Mouse (Mus musculus): ENCODE data around the gene Rdh9.
"Not testable (repeated sequence)": the region's sequence is repeated elsewhere in the genome, so short reads cannot be mapped to it uniquely, and the experiment has no call there.

Rdh9 gene

DNA sequence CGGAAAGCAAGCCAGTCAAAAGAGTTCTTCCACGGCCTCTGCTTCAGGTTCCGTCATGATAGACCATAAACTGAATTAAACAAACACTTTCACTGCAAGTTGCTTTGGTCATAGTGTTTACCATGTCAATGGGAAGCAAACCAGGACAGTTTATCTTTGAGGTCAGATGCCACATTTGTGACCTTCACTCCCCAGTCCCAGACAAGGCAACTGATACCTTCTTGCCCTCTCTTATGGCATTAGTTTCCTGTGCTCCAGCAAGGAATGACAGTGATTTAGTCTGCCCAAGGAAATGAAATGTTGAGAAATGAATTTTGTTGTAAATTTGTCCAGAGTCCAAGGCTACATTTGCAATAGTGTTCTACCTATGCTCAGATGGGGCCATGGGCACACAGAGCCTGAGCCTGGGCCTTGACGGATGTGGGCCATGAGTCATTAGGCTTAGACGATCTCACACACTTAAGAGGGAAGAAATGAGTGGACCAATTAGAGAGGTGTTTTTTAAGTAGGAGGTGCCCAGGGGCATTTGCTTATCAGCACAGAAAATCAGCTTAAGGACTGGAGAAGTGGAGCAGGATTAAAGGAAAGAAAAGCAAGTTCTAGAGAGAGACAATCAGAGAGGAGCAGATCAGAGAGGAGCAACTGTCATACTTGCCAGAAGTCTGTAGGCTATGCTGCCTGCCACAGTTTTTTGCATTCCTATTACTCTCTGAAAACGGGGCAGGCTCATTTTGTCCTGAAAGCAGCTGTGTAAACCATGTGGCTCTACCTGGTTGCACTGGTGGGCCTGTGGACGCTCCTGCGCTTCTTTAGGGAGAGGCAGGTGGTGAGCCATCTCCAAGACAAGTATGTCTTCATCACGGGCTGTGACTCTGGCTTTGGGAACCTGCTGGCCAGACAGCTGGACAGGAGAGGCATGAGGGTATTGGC, 16.7 kb upstream of the Rdh9 start, which contains the start of the genes Rdh1 and Rdh16f1:
Rdh1 (plus strand) TSS at position 541 of the 930 bp plus-strand sequence.
Rdh16f1 (plus strand) TSS at position 607 of the 930 bp plus-strand sequence.
- DNase-seq, result no peak

DNA sequence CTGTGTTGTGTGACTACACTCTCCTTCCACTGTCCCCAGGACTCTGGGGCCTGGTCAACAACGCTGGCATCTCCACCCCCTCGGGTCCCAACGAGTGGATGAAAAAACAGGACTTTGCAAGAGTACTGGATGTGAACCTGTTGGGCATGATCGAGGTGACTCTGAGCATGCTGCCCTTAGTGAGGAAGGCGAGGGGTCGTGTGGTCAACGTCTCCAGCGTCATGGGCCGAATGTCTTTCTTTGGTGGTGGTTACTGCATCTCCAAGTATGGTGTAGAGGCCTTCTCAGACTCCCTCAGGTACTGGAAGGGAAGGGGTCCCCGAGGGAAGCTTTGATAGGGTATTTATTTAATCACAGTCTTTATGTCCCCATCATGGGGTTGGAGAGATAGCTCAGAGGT, 13.3 kb upstream of the Rdh9 start:
- DNase-seq, result not testable (repeated sequence)

DNA sequence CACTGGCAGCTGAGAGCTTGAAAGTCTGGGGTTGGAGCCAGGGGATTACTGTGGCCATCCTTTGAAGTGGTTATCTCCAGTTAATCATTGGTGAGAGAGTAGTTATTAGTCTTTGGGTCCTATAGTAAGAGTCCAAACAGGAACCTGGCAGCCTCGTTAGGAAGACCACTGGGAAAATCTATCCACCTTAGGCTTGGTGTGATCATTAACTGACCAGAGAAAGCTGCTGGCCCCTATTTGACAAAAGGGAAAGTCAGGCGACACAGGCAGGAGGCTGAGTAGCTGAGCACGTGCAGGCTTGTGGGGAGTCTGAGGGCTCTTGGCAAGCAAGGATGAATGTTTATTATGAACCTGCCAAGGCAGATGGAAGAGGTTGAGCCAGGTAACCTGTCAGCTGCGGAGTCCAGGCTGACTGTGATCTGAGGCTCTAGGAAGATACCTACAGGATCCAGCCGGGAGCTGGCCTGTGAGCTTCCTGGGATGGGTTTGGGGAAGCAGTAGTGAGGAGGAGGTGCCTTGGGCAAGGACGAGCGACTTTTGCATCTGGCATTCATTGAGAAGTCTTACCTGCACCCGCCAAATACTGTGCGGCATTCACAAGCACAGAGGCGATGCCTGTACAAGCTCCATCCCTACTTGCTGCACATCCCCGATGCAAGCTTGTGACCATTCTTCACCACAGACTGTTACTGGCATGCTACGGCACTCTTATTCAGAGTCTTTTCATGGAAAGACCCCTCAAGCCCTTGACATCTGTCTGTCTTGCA, 12.1 kb upstream of the Rdh9 start:
- no peak for DNase-seq

DNA sequence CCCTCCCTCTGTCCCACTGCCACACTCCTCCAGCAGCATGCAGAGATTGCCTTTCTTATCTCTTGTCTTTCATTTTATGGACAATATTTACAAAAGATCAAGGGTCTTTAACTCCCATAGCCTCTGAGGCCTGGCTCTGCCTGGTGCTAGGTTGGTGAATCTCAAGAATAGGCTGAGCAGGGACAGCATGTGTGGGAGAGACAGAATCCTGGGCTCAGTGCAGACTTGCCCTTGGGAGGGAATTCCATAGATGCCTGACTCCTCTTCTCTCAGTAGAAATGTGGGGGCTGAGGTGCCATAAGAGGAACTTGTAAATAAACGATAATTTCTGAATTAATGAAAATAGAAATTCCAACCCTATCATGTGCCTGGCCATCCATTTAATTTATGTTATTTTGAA, 9.6 kb upstream of the Rdh9 start:
- no peak for DNase-seq

GRCm38 (mm10) chr10:127782321-127782720, 6.1 kb downstream of the Rdh9 start:
- DNase-seq, result not testable (repeated sequence)

DNA sequence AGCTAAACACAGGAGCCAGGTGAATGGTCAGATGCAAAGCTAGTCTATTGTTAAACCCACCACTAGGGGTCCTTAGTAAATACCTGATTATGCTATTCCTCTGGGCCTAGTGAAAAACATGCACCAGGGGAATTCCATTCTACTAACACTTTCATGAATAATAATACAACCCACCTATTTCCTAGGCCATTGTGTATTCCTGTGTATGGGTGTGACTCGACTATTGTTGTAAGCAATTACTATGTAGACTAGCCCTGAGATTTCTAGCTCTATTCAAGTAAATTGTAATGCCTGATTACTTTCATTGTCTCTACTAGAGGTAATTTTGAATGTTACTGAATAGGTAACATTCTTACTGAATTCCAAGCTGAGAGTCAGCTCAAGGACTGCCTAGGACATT, 9.2 kb downstream of the Rdh9 start:
- not testable (repeated sequence) for DNase-seq

DNA sequence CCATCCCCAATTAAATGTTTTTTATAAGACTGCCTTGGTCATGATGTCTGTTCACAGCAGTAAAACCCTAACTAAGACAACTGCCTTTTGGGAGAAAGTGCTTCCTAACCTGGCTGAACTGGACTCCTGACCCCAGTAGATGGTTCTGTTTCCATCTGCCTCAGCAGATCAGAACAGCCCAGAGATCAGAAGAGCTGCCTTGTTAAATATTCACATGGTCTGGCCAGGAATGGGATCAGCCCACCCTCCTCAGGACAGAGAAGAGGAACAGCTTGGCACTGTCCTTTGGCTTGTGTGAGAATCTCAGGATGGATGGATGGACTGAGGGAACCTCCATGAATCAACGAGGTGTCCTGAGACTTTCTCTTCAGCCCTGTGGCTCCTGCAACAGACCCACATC, 23.1 kb downstream of the Rdh9 start:
- DNase-seq, result no peak

- no peak for DNase-seq
Measured at GRCm38 (mm10) chr10:127800891-127801290, 24.7 kb downstream of the Rdh9 start, which contains the start of gene Rdh16. TSS of gene Rdh16 (plus strand) at chr10:127801152.

GRCm38 (mm10) chr10:127801612-127802011, 25.4 kb downstream of the Rdh9 start:
- no peak for DNase-seq

DNA sequence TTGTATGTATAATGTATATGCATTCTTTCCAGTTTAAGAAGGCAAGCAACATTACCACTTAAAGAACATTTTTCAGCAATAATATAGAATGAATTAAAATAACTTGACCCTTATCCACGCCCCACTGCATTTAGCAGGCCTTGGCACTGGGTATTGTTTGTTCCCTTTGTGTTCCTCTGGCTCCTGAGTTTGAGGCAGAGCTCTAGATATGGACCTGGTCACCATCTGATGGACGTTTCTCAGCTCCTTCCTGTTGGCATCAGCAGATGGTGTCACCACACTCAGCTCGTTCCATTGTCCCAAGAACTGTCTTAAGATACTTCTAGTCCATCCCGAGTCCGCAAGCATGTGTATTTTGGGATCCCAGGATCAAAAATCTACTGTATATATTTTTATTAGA, 26.1 kb downstream of the Rdh9 start:
- no peak for DNase-seq

GRCm38 (mm10) chr10:127804416-127804815, 28.2 kb downstream of the Rdh9 start:
- no peak for DNase-seq

- no peak for DNase-seq
Measured at GRCm38 (mm10) chr10:127815888-127816287, 39.7 kb downstream of the Rdh9 start.

DNA sequence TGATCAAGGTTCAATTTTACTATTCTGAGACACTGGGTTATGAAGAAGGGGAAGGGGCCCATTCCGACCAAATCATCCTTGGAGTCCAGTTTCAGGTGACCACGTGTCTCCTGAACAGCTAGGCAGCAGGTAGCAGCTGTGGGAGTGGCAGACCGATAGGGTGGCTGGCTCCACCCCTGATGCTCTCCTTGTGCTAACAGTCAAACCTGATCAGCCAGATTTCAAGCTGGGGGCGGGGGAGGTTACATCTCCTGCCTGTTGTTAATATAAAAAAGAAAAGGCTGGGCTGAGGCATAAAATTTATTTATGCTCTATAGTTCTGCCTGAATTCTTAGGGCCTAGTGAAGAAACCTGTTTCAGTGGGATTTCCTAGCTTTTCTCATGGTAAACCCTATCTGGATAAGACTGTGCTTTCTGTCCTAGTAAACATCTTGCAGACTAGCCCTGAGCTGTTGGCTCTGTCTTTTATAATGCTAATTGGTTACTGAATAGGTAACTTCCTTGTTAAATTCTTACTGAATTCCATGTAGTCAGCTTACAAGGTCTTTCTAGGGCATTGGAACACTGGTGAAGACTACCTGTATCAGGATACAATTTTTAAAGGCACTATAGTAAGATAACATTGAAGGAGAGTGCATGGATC, 41.2 kb downstream of the Rdh9 start:
- DNase-seq, result not testable (repeated sequence)

DNA sequence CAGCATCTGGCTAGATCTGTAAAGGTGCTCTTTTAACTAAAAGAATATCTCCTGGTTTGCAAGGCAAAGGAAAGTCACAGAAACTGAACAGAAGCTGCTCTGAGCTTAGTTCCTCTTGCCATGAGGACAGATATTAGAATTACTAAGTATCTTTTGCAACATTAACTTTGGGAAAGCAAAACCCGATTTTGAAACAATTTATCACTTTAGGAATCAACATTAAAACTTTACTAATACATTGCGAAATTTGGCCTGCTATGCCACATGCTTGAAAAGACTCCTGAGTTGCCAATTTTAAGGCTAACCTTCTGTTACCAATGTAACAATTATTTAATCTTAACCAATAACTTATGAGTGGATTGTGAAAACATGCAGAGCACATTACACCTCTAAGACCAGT, 45.6 kb downstream of the Rdh9 start:
- not testable (repeated sequence) for DNase-seq

DNA sequence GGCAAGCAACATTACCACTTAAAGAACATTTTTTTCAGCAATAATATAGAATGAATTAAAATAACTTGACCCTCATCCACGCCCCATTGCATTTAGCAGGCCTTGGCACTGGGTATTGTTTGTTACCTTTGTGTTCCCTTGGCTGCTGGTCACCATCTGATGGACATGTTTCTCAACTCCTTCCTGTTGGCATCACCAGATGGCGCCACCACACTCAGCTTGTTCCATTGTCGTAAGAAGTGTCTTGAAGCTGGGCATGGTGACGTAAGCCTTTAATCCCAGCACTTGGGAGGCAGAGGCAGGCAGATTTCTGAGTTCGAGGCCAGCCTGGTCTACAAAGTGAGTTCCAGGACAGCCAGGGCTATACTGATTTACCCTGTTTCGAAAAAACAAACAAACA, 49.2 kb downstream of the Rdh9 start:
- DNase-seq, result no peak

DNA sequence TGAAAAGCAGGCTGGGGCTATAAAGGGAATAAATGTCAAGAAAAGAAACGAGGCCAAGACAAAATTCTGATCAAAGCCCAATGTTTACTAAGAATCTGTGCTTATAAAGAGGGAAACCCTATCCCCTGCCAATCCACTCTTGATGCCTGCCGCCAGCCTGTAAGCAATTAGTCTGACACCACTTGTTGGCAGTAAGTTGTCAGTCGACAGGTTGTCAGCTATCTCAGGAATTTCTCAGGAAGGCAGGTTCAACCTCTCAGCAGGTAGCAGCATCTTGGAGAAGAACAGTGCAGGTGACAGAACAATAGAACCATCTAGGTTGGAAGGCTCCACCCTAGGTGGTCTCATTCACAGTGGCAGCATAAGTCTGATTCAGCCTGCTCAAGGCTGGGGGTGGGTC, 52.9 kb downstream of the Rdh9 start:
- no peak for DNase-seq

DNA sequence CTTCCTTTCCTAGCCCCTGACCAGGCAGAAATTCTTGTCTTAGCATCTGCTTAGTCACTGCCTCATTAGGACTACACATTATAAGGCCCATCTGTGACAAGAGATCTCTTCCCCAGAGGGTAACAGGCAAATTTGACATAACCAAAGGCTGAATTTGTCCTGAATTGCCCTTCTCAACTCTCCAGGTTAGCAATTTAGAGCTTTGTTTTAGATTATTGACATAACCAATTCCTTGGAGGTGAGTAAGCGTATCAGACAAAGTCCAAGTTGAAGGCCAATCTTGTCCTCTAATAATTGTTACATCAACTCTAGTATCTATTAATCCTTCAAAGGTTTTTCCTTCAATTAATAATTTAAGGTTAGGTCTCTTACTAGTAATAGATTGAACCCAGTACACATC, 58.0 kb downstream of the Rdh9 start:
- not testable (repeated sequence) for DNase-seq

DNA sequence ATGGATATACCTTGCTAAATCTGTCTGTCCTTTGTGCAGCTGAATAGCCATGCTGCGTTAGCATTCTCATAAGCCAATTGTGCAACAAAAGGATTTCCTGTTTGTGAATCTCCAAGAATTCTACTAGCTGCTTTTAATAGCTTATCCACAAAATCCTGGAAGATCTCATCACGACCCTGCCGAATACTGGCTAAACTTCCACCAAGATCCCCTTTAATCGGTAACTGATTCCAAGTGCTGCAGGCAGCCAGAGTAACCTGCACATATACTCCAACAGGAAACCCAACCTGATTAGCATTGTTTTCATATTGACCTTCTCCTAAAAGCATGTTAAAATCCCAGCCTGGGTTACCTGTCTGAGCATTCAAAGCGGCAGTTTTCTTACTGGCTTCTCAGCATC, 59.1 kb downstream of the Rdh9 start:
- DNase-seq, result no peak

GRCm38 (mm10) chr10:127837793-127838192, 61.6 kb downstream of the Rdh9 start:
- DNase-seq, result not testable (repeated sequence)

- peak; percentile 10 for DNase-seq
Measured at GRCm38 (mm10) chr10:127838539-127838938, 62.4 kb downstream of the Rdh9 start.

DNA sequence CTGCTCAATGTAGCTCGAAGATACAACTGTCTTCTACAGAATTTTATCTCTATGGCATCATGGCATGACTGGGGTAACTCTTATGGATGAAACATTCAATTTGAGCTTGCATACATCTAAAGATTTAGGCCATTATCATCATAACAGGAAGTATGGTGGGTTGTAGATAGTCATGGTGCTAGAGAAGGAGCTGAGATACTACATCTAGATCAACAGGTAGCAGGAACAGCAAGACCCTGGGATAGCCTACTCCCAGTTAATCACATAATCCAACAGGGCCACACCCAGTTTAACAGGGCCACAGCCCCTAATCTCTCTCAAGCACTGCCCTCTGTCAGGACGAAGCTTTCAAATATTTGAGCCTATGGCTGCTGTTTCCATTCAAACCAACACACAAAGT, 64.6 kb downstream of the Rdh9 start:
- no peak for DNase-seq

All from right cerebral cortex, adult 18-20 months (tissue).